Mouse (Mus musculus): ENCODE results near the gene Lair1.

- no peak for TF ChIP-seq CTCF (IDR thresholded peaks at IDR 0.05)
- no peak for TF ChIP-seq EP300 (IDR thresholded peaks at IDR 0.05)
Observed at GRCm38 (mm10) chr7:4111766-4112165, 48.8 kb upstream of the Lair1 start.
